Mouse (Mus musculus) MEL (cell line): ENCODE measurements at regions not wholly inside any gene's neighbourhood (a gene's known extent, or its start where the extent isn't known, plus 50 kb on each side); places are given as distances from the start of the nearest gene placed in this dataset.

ENCODE experiments used
- DNase-seq: peaks from one replicate; pipeline ENCODE4 v3.0.0; 2011; ENCODE audit warnings: low read depth, low spot score
- H3K27ac ChIP-seq: 2 replicates; pipeline ENCODE4 v1.5.1; 2012; ENCODE audit warnings: low read depth, mild to moderate bottlenecking, control low read depth, low read length, moderate library complexity; ENCODE audit not compliant: control insufficient read depth
- H3K27me3 ChIP-seq, 2 experiments: fragments of 150-350 bp in 1 of 2; sonication (generic) in 1 of 2; 2 replicates each; pipeline ENCODE4 v1.6.1; 2012; ENCODE audit warnings: low read length in 2 of 2, mild to moderate bottlenecking in 2 of 2, improper control_type of control experiment in 1 of 2, moderate library complexity in 1 of 2; ENCODE audit not compliant: insufficient read depth in 2 of 2, control insufficient read depth in 1 of 2
- H3K36me3 ChIP-seq, 2 experiments: 2 replicates each; pipeline ENCODE4 v1.6.1; 2012 to 2014; ENCODE audit warnings: low read length in 2 of 2, improper control_type of control experiment in 1 of 2, inconsistent platforms in 1 of 2, mild to moderate bottlenecking in 1 of 2; ENCODE audit not compliant: insufficient read depth in 2 of 2, control insufficient read depth in 1 of 2
- H3K4me1 ChIP-seq, 2 experiments: fragments of 150-350 bp in 1 of 2; sonication (generic) in 1 of 2; 2 replicates each; pipeline ENCODE4 v1.6.1; 2012; ENCODE audit warnings: low read length in 2 of 2, improper control_type of control experiment in 1 of 2, mild to moderate bottlenecking in 1 of 2; ENCODE audit not compliant: insufficient read depth in 2 of 2, control insufficient read depth in 1 of 2
- H3K4me3 ChIP-seq, 2 experiments: fragments of 150-350 bp in 1 of 2; sonication (generic) in 1 of 2; 2 replicates each; pipeline ENCODE4 v1.5.1; 2012; ENCODE audit warnings: low read depth in 2 of 2, low read length in 2 of 2, mild to moderate bottlenecking in 2 of 2, moderate library complexity in 2 of 2, control low read depth in 1 of 2, improper control_type of control experiment in 1 of 2; ENCODE audit not compliant: control insufficient read depth in 1 of 2, insufficient read depth in 1 of 2
- H3K79me2 ChIP-seq: 2 replicates; pipeline ENCODE4 v1.6.1; 2012; ENCODE audit warnings: mild to moderate bottlenecking, low read length, moderate library complexity; ENCODE audit not compliant: control insufficient read depth, poor library complexity, insufficient read depth
- H3K9ac ChIP-seq: 2 replicates; pipeline ENCODE4 v1.6.1; 2012; ENCODE audit warnings: low read depth, mild to moderate bottlenecking, control low read depth, low read length, moderate library complexity; ENCODE audit not compliant: control insufficient read depth, poor library complexity, severe bottlenecking
- H3K9me3 ChIP-seq: fragments of 150-350 bp; sonication (generic); replicated peaks from 2 replicates; pipeline ENCODE4 v1.6.1; 2012; ENCODE audit warnings: mild to moderate bottlenecking, low read length, improper control_type of control experiment, moderate library complexity; ENCODE audit not compliant: insufficient read depth
- CHD1 ChIP-seq: IDR thresholded peaks from 2 replicates; pipeline ENCODE4 v1.6.1; 2012; ENCODE audit warnings: low read depth, mild to moderate bottlenecking, inconsistent platforms, low read length, improper control_type of control experiment
- CHD2 ChIP-seq: IDR thresholded peaks from 2 replicates; pipeline ENCODE4 v1.6.1; 2011; ENCODE audit warnings: low read length, improper control_type of control experiment
- ELF1 ChIP-seq: IDR thresholded peaks from 2 replicates; pipeline ENCODE4 v1.6.1; 2014; ENCODE audit warnings: low read depth, mild to moderate bottlenecking, inconsistent platforms, low read length, improper control_type of control experiment, moderate library complexity
- EP300 ChIP-seq, 2 experiments: IDR thresholded peaks; 2 replicates each; pipeline ENCODE4 v1.6.1; 2011; ENCODE audit warnings: improper control_type of control experiment in 2 of 2, low read length in 2 of 2, low read depth in 1 of 2, mild to moderate bottlenecking in 1 of 2
- GABPA ChIP-seq: IDR thresholded peaks from 2 replicates; pipeline ENCODE4 v1.6.1; 2012; ENCODE audit warnings: low read depth, mild to moderate bottlenecking, inconsistent platforms, low read length, improper control_type of control experiment, moderate library complexity
- HCFC1 ChIP-seq: IDR thresholded peaks from 2 replicates; pipeline ENCODE4 v1.6.1; 2012; ENCODE audit warnings: low read depth, mild to moderate bottlenecking, inconsistent platforms, low read length, improper control_type of control experiment, moderate library complexity
- JUND ChIP-seq: IDR thresholded peaks from 2 replicates; pipeline ENCODE4 v1.6.1; 2011; ENCODE audit warnings: low read depth, mild to moderate bottlenecking, improper control_type of control experiment, low read length
- KAT2A ChIP-seq: conservative IDR thresholded peaks from 2 replicates; pipeline ENCODE4 v1.6.1; 2012; ENCODE audit warnings: low read depth, low read length, improper control_type of control experiment, inconsistent platforms
- MAFK ChIP-seq: IDR thresholded peaks from 2 replicates; pipeline ENCODE4 v1.6.1; 2011; ENCODE audit warnings: low read depth, mild to moderate bottlenecking, low read length, improper control_type of control experiment, borderline replicate concordance
- MAX ChIP-seq: IDR thresholded peaks from 2 replicates; pipeline ENCODE4 v1.6.1; 2011; ENCODE audit warnings: low read length, improper control_type of control experiment
- MEF2A ChIP-seq: IDR thresholded peaks from 2 replicates; pipeline ENCODE4 v1.6.1; 2014; ENCODE audit warnings: low read depth, mild to moderate bottlenecking, inconsistent platforms, low read length, improper control_type of control experiment; ENCODE audit not compliant: poor library complexity, insufficient replicate concordance, severe bottlenecking; ENCODE audit errors: extremely low read depth
- MYC ChIP-seq: IDR thresholded peaks from 2 replicates; pipeline ENCODE4 v1.6.1; 2011; ENCODE audit warnings: low read depth, mild to moderate bottlenecking, low read length, improper control_type of control experiment, moderate library complexity
- NRF1 ChIP-seq: IDR thresholded peaks from 2 replicates; pipeline ENCODE4 v1.6.1; 2014; ENCODE audit warnings: low read depth, mild to moderate bottlenecking, inconsistent platforms, low read length, improper control_type of control experiment, moderate library complexity; ENCODE audit not compliant: poor library complexity, insufficient read depth, severe bottlenecking
- RAD21 ChIP-seq: IDR thresholded peaks from 2 replicates; pipeline ENCODE4 v1.6.1; 2011; ENCODE audit warnings: mild to moderate bottlenecking, low read depth, low read length, improper control_type of control experiment
- SMC3 ChIP-seq: IDR thresholded peaks from 2 replicates; pipeline ENCODE4 v1.6.1; 2011; ENCODE audit warnings: low read depth, low read length, improper control_type of control experiment
- TBP ChIP-seq: IDR thresholded peaks from 2 replicates; pipeline ENCODE4 v1.8.0; 2011; ENCODE audit warnings: low read depth, low read length, improper control_type of control experiment
- TCF12 ChIP-seq: IDR thresholded peaks from 2 replicates; pipeline ENCODE4 v1.6.1; 2014; ENCODE audit warnings: low read depth, mild to moderate bottlenecking, inconsistent platforms, low read length, improper control_type of control experiment, moderate library complexity
- USF2 ChIP-seq, 2 experiments: IDR thresholded peaks; 2 replicates each; pipeline ENCODE4 v1.6.1; 2011 to 2012; ENCODE audit warnings: improper control_type of control experiment in 2 of 2, low read length in 2 of 2, borderline replicate concordance in 1 of 2, inconsistent platforms in 1 of 2, low read depth in 1 of 2, mild to moderate bottlenecking in 1 of 2; ENCODE audit not compliant: insufficient read depth in 1 of 2
- ZKSCAN1 ChIP-seq: IDR thresholded peaks from 2 replicates; pipeline ENCODE4 v1.6.1; 2012; ENCODE audit warnings: low read depth, mild to moderate bottlenecking, inconsistent platforms, low read length, improper control_type of control experiment, moderate library complexity
- ZMIZ1 ChIP-seq: IDR thresholded peaks from 2 replicates; pipeline ENCODE4 v1.6.1; 2012; ENCODE audit warnings: low read depth, mild to moderate bottlenecking, inconsistent platforms, low read length, improper control_type of control experiment, moderate library complexity

DNA sequence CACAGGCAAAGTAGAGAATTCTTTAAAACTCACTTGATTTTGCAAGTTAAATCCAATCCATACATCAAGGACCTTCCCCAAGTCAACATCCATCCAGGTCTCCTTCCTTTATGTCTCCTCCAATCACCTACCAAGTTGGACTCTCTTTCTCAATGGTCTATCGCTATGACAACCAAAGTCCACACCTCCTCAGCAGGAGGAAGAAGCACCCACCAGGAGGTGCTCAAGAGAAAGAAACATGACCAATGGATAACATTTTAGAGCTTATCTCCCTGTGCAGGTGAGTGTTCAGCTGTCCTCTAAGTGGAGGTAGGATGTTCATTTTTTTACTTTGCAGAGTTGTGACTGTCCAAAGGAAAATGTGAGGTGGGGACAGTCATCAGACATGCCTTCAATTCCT is 269.3 kb downstream of the Basp1 start:
- no peak overlapping the region for H3K27ac ChIP-seq
- no peaks in the 10 kb centered on the region for H3K36me3 ChIP-seq
- no peak overlapping the region for H3K9ac ChIP-seq
- no peaks in the 10 kb centered on the region for H3K9me3 ChIP-seq
- H3K4me1 ChIP-seq = no peaks in the 10 kb centered on the region
- no peak for DNase-seq
- no peaks in the 10 kb centered on the region for H3K79me2 ChIP-seq
- H3K4me3 ChIP-seq = no peak overlapping the region
- TF ChIP-seq SMC3 (no peak), TBP (no peak), TCF12 (no peak), JUND (no peak), RAD21 (no peak), ZMIZ1 (no peak), USF2 (IDR thresholded peaks at IDR 0.05; ENCODE audit: borderline replicate concordance in 1 of 2, insufficient read depth in 1 of 2, low read depth in 1 of 2, low read length in 2 of 2) (no peak), HCFC1 (no peak)
- no peaks in the 10 kb centered on the region for H3K27me3 ChIP-seq

DNA sequence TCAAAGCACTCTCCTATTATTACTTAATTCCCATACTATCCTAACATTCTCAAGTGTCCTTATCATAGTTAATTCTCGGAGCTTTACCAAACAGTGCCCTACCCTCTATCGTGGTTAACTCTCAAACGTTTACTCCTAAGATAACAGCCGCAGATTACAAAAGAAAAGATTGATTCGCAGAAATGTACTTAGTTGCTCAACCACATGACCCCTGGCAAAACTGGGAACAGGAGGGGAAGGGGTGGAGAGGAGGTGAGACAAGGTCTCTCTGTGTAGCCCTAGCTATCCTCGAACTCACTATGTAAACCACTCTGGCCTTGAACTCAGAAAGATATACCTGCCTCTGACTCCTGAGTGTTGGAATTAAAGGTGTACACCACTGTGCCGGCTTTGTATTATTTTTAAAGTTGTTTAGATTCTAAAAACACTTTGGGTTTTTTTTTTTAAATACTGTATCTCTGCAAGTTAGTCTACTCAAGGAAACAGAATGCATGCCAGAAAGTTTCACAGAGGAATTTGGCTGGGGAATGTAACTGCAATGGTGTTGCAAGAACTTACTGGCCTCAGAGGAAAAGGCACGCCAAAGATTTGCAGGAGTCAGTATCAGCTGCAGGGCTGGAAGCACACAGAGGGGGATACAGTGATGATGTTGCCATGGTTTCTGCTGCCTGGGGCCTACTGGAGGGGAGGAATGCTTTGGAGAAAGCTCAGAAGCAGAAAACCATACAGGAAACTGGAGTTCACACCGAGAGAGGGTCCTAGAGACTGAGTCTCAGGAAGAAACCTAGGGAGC is 273.0 kb downstream of the Basp1 start:
- H3K36me3 ChIP-seq = no peaks in the 10 kb centered on the region
- no peaks in the 10 kb centered on the region for H3K4me1 ChIP-seq
- H3K9ac ChIP-seq = no peak overlapping the region
- no peak for DNase-seq
- TF ChIP-seq KAT2A = no peak
- TF ChIP-seq CHD2 = no peak
- no peak for TF ChIP-seq GABPA
- TF ChIP-seq CHD1 = no peak
- no peak for TF ChIP-seq ELF1
- TF ChIP-seq MYC = no peak
- no peak for TF ChIP-seq MAX
- no peak for TF ChIP-seq MAFK
- no peak for TF ChIP-seq NRF1
- TF ChIP-seq EP300 (IDR thresholded peaks at IDR 0.05; ENCODE audit: low read depth in 1 of 2, low read length in 2 of 2) = no peak
- no peak for TF ChIP-seq MEF2A
- no peak for TF ChIP-seq ZKSCAN1
- H3K27ac ChIP-seq = no peak overlapping the region
- H3K4me3 ChIP-seq = no peak overlapping the region
- H3K9me3 ChIP-seq = no peaks in the 10 kb centered on the region
- no peaks in the 10 kb centered on the region for H3K79me2 ChIP-seq
- H3K27me3 ChIP-seq = no peaks in the 10 kb centered on the region
